Mouse (Mus musculus) adrenal gland, postnatal 10 days (tissue): ENCODE measurements around the gene Tpi1. TPM values are rescaled to one million over a fixed set of nuclear protein-coding genes. Genes with fewer than 3 reads are reported as not detected.
"Not testable (repeated sequence)": the region's sequence is repeated elsewhere in the genome, so short reads cannot be mapped to it uniquely, and the experiment has no call there.

Experiments used
- DNase-seq: peaks from one replicate; pipeline ENCODE4 v3.0.0; 2021; ENCODE audit warnings: mixed read lengths
- total RNA-seq, 2 experiments: library from RNA; stranded (reverse); gene quantifications; 2 replicates each; pipeline ENCODE4 v1.2.3; 2021

Gene Tpi1
- total RNA-seq, 2 experiments from 2014 or later, result 504 to 601 TPM

GRCm38 (mm10) chr6:124831649-124832048 lies 17.6 kb upstream of the Tpi1 start:
- no peak for DNase-seq

GRCm38 (mm10) chr6:124831199-124831598 lies 17.1 kb upstream of the Tpi1 start:
- not testable (repeated sequence) for DNase-seq

GRCm38 (mm10) chr6:124829799-124830700 lies 16.0 kb upstream of the Tpi1 start:
- peak; percentile 95 for DNase-seq

DNA sequence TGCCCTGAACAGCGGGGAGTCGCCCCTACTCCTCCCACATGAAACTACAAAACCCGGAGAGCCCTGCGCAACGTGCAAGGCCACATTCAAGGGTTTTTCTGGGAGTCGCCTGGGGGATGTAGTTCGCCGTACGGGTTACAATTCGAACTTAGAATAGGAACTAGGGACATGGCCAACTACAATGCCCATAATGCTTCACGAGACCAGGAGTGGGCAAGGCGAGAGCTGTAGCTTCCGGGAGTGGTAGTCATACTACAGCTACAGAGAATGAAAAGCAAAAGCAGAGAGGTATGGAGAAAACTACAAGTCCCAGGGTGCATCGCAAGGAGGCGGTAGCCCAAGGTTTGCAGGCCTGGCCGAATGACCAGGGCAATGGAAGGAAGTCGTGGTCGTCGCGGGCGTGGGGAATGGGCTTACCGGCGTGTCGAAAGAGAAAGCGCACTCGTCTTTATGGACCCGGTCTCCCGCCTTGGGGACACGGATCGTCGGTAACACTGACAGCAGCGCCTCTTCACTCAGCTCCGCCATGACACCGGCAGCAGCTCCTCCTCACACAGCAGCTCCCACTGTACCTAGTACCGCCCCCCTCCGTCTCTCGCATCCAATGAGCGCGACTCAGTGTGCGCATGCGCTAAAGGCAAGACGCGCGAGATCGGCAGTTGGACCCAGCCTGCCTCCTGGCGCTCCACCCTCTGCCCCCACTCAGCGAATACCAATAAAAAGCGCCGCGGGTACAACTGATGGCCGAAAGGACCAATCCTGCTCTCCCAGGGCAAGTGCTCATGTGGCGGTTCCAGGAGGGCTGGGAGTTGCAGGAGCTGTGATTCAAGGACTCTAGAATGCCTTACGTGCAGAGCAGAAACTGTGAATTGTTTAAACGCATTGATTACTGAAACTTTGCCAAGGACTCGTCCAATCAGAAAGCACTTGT lies 15.0 kb upstream of the Tpi1 start, which contains the start of the genes Usp5 and Cdca3:
TSS of gene Usp5 (minus strand) at position 617 of the 931 bp plus-strand sequence.
TSS of gene Cdca3 (plus strand) at position 680 of the 931 bp plus-strand sequence.
- peak; percentile 98 for DNase-seq

GRCm38 (mm10) chr6:124828101-124828592 lies 14.1 kb upstream of the Tpi1 start:
- peak; percentile 71 for DNase-seq

GRCm38 (mm10) chr6:124822049-124822448 lies 8.0 kb upstream of the Tpi1 start:
- DNase-seq, result no peak

DNA sequence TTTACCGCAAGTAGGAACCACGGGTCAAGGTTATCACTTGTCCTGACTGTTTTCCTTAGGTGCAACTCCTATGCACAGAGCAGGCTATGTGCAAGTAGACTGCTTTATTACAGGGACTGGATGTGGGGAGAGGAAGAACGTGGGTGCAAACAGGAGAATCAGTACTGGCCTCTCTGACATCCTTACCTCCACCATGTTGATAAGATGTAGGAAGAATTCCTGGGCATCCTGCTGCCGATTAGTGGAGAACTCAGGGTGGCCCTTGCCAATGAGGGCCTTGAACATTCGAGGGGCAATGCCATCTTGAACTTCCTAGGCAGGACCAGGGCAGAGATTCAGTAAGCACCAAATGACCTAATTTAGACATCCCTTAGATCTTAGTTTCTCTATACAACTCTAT lies 6.8 kb upstream of the Tpi1 start:
- no peak for DNase-seq

DNA sequence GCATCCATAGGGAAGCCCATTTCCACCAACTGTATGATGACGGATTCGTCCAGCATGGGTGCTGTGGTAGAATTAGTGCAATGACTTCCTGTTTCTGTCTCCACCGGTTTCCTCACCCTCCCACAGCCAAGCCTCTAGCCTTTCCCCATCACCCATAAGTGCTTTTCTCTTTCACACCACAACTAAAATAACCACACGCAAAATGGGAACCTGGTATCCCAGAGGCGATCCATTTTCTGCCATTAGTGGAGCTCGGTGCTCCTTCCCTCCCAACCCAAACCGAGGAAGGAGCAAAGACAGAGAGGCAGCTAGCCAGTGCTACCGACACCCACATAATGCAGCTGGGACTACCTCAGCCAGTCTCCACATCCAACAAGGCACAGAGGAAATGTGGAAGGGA lies 3.9 kb upstream of the Tpi1 start:
- no peak for DNase-seq

- DNase-seq, result no peak
Observed at GRCm38 (mm10) chr6:124817563-124817962, 3.5 kb upstream of the Tpi1 start.

GRCm38 (mm10) chr6:124817125-124817524 lies 3.0 kb upstream of the Tpi1 start:
- no peak for DNase-seq

- DNase-seq, result no peak
Observed at GRCm38 (mm10) chr6:124816611-124817010, 2.5 kb upstream of the Tpi1 start.

DNA sequence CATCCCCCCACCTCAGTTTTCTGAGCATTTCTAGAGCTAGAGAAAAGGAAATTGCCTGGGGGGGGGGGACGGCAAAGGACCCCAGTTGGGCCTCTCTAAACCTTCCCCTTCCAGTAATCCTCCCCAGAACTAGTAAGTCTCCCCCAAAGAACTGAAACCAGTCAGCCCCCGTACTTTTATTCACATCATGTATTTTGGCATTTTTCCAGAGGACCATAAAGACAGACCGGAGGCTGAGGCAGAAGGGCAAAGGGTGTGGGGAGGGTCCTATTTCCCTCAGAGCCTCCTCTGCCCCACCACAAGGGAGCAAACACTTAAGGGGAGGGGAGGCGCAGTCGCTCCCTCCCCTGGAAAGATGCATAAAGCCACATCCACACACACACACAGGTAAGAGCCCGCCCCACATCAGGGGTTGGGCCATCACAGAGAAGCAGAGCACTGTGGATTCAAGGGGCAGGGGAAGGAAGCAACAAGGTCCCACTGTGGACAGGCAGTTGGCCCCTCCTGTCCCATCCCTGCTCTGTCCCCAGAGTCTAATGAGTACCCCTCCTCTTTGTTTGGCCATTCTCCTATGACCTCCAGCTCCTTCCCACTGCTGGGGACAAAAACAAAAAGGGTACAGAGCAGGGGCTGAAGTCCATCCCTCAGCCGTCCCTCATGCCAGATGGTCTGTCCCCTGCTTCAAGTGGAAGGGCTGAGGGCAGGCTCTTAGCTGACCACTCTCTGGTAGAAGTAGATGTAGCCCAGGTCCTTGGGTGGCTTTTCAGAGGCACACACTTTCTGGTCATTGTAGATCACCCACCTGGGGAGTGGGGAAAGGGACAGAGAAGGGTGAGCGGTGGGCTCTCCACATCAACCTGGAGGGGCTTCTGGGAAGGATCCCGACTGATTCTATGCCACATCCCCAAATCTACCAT lies 1.0 kb upstream of the Tpi1 start:
- no peak for DNase-seq

GRCm38 (mm10) chr6:124814448-124814847 lies 352 bp upstream of the Tpi1 start:
- DNase-seq, result no peak

DNA sequence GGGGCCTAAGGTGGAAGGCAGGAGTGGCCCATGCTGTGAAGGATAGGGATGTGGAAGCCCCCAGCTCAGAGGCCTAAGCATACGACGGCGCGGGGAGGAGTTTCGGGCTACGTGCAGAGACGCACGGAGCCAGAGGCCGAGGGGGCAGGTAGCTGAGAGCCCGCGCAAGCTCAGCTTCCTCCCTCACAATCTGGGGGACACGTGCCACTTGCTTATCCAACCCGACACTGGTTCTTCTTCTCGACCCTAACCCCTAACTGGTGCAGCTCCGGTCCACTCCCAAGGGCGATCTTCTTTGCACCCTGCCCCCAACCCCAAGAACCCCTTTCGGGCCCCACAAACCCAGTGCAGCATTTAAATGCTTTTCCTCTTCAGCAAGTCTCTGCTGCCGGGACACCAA lies 600 bp downstream of the Tpi1 start:
- DNase-seq, result peak; percentile 75

DNA sequence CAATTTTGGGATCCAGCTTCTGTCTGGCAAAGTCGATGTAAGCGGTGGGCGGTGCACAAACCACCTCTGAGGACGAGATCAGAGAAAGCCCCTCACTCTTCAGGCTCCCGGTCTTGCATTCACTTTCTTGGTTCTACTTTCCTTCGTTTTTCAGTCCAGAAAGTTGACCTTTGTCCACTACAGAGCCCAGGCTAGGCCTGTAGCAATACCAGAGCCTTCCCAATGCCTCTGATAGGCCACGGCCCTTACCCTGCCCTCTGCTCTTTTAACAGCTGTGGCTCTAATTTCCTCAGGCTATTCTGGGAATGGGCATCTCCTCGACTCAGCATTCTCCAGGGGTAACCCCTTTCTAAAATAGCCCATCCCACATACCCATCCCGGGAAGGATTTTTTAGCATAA lies 1.2 kb downstream of the Tpi1 start:
- DNase-seq, result no peak

DNA sequence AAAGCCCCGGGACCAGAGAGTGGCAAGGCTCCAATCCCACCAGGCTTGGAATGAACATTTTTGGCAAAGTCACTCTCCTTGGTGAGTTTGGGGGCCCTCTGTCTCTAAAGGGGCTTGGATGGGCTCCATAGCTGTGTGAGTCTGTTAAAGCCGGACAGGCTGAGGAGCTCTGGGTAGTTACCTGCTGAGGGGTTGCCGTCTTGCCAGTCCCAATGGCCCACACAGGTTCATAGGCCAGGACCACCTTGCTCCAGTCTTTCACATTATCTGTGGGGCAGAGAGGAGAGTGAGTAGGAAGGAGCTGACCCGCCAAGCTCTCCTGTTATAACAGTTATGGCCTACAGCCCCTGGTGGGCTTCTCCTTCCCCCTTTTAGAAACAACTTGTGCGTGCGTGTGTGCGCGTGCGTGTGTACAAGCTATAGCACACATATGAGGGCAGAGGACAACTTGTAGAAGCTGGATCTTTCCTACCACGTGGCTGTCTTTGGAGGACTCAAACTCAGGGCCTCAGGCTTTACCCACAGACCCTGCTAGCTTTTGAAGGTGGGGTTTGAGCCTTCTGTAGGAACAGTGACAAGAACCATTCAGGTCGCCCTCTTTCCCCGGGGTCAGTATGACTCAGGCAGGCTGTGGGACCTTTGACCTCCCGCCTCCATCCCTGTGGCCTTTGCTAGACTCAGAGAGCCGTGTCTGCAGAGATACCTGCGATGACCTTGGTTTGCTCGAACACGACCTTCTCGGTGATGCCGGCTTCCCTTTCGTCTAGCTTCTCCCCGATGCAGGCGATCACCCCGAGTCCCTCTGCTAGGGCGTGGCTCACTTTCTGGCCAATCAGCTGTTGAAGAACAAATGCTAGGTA lies 2.2 kb downstream of the Tpi1 start:
- no peak for DNase-seq

- no peak for DNase-seq
Observed at GRCm38 (mm10) chr6:124811403-124811665, 2.8 kb downstream of the Tpi1 start.

GRCm38 (mm10) chr6:124810566-124811402 lies 3.3 kb downstream of the Tpi1 start:
- DNase-seq, result not testable (repeated sequence)

DNA sequence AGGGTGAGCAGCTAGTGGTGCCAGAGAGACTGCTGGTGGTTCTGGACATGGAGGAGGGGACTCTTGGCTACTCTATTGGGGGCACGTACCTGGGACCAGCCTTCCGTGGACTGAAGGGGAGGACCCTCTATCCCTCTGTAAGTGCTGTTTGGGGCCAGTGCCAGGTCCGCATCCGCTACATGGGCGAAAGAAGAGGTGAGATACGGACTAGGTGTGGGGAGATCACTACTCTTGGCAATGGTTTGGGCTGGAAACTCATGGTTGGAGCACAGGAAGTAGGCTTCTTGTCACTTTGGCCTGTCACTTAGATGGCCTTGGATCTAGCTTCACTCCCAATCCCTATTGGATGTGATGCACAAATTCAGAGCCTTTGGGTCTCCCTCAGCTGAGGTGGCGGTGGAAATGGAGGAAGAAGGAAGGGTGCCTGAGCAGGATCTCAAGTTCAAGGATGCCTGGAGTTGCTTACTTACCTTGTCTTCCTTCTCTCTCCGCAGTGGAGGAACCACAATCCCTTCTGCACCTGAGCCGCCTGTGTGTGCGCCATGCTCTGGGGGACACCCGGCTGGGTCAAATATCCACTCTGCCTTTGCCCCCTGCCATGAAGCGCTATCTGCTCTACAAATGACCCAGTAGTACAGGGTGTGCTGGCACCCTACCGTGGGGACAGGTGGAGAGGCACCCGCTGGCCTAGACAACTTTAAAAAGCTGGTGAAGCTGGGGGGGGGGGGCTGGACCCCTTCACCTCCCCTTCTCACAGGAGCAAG lies 4.1 kb downstream of the Tpi1 start:
- peak; percentile 40 for DNase-seq
